Mouse (Mus musculus) bone marrow, adult 2 months (tissue): ENCODE results near the gene Mrpl51.

ENCODE experiments used
- CTCF ChIP-seq: fragments of 200-500 bp; IDR thresholded peaks from 2 replicates; pipeline ENCODE4 v1.5.1; 2011; ENCODE audit warnings: low read length, control low read depth; ENCODE audit not compliant: control insufficient read depth, insufficient read depth
- POLR2A ChIP-seq: fragments of 200-500 bp; IDR thresholded peaks from 2 replicates; pipeline ENCODE4 v1.6.1; 2011; ENCODE audit warnings: low read depth, mild to moderate bottlenecking, control low read depth, low read length, borderline replicate concordance; ENCODE audit not compliant: control insufficient read depth

- TF ChIP-seq POLR2A: no peak
- no peak for TF ChIP-seq CTCF
These were observed 31.0 kb downstream of the Mrpl51 start for GRCm38 (mm10) chr6:125222577-125222976.
